Mouse (Mus musculus): ENCODE measurements around the gene Rbm20. TPM values are rescaled to one million over a fixed set of nuclear protein-coding genes. Genes with fewer than 3 reads are reported as not detected.

Gene Rbm20
- total RNA-seq, 2 experiments from 2014 or later: 2.3 to 3.3 TPM

DNA sequence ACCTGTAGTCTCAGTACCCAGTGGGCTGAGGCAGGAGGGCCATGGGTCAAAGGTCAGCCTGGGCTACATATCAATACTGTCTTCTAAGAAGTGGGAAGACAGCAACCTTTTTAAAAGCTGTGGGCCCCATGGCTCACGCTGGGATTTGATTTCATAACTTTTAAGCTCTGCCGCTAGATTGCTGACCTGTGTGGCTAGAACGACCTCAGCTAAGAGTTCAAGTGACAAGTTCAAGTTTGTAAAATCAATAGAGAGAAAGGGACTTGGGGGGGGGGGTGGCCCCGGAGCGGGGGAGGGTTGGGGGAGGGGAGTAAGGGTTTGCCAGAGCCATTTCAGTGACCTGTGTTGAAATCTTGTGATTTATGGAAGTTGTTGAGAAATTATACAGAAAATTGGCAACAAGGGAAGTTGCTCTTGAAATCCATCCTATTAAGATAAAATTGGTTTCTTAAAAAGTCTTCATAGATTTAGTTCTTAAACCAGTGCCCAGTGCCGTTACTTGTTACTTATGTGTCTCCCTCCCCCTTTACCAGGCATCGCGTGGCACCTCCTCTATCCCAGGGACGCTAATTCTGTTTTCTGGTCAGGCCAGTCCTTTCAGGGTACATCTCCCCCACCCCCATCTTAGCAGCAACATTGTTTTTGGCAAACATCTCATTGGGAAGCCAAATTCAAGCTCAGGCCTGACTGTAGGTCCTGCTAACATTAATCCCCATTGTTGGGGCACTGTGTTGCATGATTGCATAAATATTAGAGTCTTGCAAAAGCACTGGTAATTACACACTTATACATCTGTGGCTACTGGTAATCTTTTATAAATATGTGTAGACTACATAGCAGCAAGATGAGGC is 103.9 kb downstream of the Rbm20 start:
- no peak for TF ChIP-seq CTCF (conservative IDR thresholded peaks at IDR 0.05)
- Histone ChIP-seq H3K27ac (no peak overlapping the region), H3K4me3 (no peak overlapping the region)
- no peak for DNase-seq (ENCODE audit: low spot score in 2 of 2)

DNA sequence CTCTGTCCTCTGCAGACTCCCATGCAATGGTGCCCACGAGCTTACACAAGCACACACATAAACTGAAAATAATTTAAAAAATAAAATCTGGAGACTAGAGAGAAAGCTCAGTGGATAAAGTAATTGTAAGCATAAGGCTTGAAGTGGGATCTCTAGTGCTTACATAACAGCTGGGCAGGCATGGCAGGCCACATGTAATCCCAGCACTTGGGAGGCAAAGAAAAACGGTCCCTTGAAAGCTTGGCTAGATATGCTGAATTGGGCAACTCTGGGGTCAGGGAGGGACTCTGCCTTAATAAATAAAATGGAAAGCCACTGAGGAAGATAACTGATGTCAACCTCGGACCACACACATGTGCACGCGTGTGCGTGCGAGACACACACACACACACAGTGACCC is 104.7 kb downstream of the Rbm20 start:
- H3K4me3 ChIP-seq: no peak overlapping the region
- H3K27ac ChIP-seq: no peak overlapping the region
- no peak for DNase-seq (ENCODE audit: low spot score in 2 of 2)
- TF ChIP-seq CTCF (conservative IDR thresholded peaks at IDR 0.05): no peak

GRCm38 (mm10) chr19:53785352-53785751 is 108.2 kb downstream of the Rbm20 start:
- H3K27ac ChIP-seq: no peak overlapping the region
- no peak for DNase-seq (ENCODE audit: low spot score in 2 of 2)
- no peak for TF ChIP-seq CTCF (conservative IDR thresholded peaks at IDR 0.05)
- H3K4me3 ChIP-seq: no peak overlapping the region

DNA sequence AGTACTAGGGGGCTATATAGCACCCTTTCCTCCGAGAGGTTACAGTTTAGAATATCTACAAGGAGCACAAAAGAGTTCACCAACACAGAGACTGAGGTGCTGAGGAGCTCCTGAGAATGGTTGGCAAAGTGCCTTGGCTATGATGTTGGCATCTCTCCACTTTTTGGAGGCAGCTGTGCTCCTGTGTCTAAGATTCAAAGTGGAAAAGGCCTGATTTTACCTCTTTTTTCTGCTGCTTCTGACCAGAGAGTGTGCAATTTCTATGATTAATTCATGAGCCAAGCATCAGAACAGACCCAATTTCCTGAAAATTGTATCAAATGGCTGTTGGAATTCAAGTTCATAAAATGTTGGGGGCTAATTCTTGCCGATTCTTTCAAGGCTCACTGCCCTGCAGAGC is 109.1 kb downstream of the Rbm20 start:
- no peak for TF ChIP-seq CTCF (conservative IDR thresholded peaks at IDR 0.05)

DNA sequence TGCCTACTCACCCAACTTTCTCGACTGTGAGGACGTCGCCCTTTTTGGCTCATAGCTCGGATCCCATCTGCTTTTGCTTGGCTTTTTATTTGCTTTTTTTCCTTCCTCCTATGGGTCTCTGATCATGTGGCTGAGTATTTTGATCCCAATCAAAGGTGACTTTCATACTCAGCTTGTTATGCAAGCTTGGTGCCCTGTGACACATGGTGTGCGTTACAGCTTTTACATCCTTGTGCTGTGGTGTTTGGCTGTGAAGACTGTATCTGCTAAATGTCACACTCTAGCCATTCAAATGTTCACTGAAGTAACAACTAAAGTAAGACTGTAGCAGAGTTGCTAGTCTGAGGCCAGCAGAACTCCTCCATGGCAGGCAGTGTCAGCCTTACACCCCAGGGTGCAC is 109.7 kb downstream of the Rbm20 start:
- no peak for DNase-seq (ENCODE audit: low spot score in 2 of 2)
- Histone ChIP-seq H3K27ac (no peak overlapping the region; the same call in 1 of the 2 replicates), H3K4me3 (no peak overlapping the region)
- no peak for TF ChIP-seq CTCF (conservative IDR thresholded peaks at IDR 0.05)

More for the DNA sequence above, 109.1 kb downstream of the Rbm20 start:
- peak overlapping the region; percentile 6; the same call in 1 of the 2 replicates for H3K27ac ChIP-seq
- H3K4me3 ChIP-seq: no peak overlapping the region
- DNase-seq (ENCODE audit: low spot score in 2 of 2): no peak

- Histone ChIP-seq H3K27ac (no peak overlapping the region), H3K4me3 (no peak overlapping the region)
- TF ChIP-seq CTCF (conservative IDR thresholded peaks at IDR 0.05): no peak
- DNase-seq (ENCODE audit: low spot score in 2 of 2): no peak
Observed at GRCm38 (mm10) chr19:53788621-53789331, 111.7 kb downstream of the Rbm20 start.

GRCm38 (mm10) chr19:53789571-53789970 is 112.5 kb downstream of the Rbm20 start:
- H3K4me3 ChIP-seq: no peak overlapping the region
- no peak for TF ChIP-seq CTCF (conservative IDR thresholded peaks at IDR 0.05)
- no peak for DNase-seq (ENCODE audit: low spot score in 2 of 2)
- H3K27ac ChIP-seq: no peak overlapping the region

GRCm38 (mm10) chr19:53791751-53792720 is 114.9 kb downstream of the Rbm20 start:
- Histone ChIP-seq H3K27ac (no peak overlapping the region), H3K4me3 (no peak overlapping the region)
- no peak for TF ChIP-seq CTCF (conservative IDR thresholded peaks at IDR 0.05)
- DNase-seq (ENCODE audit: low spot score in 2 of 2): no peak

DNA sequence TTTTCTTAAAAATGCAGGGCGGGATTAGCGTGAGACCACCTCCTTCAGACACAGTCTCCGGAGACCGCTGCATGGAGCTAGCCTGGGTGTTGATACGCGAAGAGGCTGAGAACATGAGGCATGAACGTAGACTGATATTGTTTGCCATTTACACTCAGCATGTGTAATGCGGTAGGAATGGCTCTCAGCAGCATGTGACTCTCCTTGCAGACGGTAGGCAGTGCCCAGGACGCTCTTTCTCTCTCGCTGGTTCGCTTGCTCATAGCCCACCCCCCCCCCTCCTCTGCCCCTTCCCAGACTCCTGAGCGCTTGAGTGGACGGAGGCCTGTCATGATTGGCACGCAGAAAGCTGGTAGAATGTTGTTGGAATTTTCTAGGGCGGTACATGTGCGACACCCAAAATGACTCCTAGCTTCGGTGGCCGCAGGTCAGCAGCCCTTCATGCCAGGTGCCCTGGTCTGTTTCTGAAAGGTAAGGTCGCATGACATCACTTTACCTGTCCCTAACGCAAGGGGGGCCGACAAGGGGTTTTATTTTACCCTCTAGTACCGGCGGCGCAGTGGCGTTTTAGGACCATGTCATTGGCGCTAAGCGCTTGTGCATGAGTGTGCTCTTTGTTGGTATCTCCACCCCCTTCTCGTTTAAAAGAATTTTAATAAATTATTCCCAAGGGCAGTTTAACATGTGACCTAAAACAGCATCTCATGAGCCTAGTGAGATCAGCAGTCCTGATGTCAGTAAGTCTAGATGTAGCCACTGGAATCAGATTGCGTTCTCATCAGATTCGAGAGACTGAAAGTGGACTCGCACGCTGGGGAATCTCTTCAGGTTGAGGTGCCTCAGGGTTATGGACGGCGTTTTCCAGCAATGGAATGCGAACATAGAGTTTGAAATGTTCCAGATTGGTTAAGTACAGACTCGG is 116.1 kb downstream of the Rbm20 start:
- no peak for TF ChIP-seq CTCF (conservative IDR thresholded peaks at IDR 0.05)
- no peak for DNase-seq (ENCODE audit: low spot score in 2 of 2)

DNA sequence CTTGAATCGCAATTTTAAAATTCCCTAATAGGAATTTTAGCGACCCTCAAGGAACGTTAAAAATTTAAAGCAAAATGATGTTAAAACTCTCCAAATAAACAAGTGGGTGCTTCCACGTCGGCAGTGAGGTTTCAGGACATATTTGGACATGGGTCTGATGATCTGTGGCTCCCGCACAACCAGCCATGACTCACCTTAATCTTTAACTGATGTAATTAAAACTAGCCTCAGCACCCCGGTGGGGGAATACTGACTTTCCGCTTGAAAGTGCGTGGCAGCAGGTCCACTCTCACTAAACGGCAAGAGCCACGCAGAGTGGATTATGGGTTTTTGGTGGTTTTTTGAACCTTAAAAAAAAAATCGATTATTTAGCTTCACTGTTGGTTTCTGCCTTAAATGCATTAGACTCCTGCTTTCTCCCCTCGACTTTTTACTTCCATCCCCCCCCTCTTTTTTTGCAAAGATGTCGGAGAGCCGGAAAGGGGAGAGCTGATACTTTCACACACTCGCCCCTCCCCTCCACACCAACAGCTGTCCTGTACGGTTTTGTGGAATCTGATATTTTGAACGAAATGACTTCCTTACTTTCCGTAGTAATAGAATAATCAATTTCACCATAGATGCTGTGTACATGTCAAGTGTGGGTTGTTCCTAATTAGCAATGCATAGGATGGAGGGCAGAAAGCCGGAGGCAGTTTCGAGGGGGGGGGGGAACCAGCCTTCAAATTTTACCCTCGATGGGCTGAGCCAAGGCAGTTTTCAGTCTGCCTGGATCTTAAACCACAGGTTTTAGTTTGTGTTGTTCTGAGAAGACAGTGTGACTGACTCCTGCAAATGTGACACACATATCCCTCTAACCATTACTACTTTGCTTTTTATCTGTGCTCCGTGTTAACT is 117.1 kb downstream of the Rbm20 start:
- Histone ChIP-seq H3K27ac (no peak overlapping the region), H3K4me3 (no peak overlapping the region)
- no peak for TF ChIP-seq CTCF (conservative IDR thresholded peaks at IDR 0.05)
- DNase-seq (ENCODE audit: low spot score in 2 of 2): no peak

More for the DNA sequence above, 116.1 kb downstream of the Rbm20 start:
- Histone ChIP-seq H3K27ac (no peak overlapping the region), H3K4me3 (no peak overlapping the region)

DNA sequence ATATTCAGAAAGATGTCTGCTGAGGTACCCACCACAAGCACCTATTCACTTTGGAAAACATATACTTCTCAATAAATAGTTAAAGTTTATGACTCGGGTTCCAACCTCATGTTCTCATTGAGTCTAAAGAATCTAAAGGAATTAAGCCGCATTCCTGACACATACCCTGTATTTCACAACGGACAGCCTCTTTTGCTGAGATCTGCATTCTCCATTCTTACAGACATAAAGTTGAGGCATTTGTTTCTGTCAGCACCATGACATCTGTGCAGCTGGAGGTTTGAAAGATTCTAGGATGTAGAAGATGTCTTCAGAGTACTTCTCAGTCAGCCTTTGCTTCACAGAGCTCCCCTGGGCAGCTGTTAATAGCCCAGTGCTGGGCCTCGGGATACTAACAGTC is 117.9 kb downstream of the Rbm20 start:
- no peak overlapping the region for H3K27ac ChIP-seq
- no peak for TF ChIP-seq CTCF (conservative IDR thresholded peaks at IDR 0.05)
- DNase-seq (ENCODE audit: low spot score in 2 of 2): no peak
- H3K4me3 ChIP-seq: no peak overlapping the region
